Mouse (Mus musculus) T-cell, adult 2 months (primary cell): ENCODE data around the gene Prdx2.

ENCODE experiments used
- DNase-seq: peaks from one replicate; pipeline ENCODE4 v3.0.0; 2022; ENCODE audit warnings: low spot score

Prdx2 gene

DNA sequence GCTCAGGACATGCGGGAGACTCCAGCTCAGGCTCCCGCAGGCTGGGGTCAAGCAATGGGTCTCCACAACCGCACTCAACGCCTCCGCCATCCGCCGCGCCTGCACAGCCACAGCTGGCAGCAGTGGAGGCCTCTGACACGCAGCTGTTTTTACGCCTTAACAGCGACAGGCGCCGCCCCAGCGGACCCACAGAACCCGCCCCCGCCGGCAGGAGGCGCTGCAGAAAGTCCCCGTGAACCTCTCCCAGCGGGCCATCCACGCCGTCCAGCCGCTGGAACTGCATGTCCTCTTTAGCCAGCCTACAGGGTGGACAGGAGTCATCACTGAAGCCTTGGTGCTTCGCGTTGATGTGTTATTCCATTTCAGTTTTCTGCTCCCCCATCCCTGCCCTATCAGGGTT is 38.3 kb downstream of the Prdx2 start:
- DNase-seq: peak; percentile 41

DNA sequence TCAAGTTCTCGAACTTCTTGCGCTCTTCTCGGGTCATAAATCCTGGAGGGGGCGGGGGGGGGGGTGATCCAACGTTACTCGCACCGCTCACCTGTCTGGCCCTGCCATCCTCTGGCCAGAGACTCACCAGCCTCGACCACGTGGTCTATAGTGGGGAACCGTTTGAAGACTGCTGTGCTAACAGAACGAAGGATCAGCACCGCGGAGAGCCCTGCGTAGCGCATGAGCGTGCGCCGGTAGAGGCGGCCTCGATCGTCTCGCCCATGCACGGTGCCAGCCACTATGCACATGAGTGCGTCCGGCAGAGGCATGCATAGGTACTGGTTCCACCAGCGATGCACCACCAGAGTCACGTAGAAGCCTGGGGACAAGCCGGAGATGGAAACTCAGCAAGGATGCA is 41.9 kb downstream of the Prdx2 start:
- no peak for DNase-seq

DNA sequence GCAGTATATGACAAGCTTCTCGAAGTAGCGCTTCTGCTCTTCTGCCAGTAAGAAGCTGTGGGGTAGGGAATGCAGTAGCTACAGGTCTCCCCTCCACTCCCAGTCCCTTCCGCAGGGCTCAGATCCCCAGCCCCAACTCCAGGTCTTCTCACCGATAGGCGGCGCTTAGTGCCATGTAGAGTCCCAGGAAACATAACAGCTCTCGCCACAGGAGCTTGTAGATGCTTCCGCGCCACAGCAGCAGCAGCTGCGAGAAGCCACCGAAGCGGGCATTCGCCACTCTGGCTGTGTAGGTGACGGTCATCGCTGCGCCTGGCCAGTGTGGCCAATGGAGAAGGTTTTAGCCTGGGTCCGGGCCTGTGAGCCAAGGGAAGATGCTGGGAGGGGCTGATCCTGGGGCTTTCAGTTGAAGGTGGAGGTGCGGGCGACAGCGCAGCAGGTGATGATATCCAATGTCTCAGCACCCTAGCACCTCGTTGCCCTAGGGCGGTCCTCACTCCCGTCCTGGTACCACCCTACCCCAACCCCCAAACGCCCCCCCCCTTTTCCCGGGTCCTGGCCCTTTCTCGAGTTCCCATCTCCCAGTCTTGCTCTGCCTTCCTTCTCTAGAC is 43.9 kb downstream of the Prdx2 start:
- peak; percentile 81 for DNase-seq

DNA sequence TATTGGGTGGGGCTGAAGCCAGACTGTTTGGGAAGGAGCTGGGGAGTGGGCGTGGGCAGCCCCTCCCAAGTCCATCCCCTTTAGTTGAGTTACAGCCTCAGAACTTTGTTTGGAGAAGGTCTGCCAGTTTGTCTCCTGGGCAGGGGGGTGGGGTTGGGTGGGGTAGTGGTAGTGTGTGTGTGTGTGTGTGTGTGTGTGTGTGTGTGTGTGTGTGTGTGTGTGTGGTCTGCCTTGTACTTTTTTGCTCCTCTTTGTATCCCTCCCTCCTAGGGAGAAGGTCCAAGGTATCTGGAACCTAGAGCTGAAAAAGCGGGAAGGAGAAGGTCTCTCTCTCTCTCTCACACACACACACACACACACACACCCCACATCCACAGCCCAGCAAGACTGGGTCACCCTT is 45.0 kb downstream of the Prdx2 start, which contains the start of gene Best2:
Gene Best2, minus strand, starts transcription at position 101 of the 400 bp plus-strand sequence.
- DNase-seq: no peak

DNA sequence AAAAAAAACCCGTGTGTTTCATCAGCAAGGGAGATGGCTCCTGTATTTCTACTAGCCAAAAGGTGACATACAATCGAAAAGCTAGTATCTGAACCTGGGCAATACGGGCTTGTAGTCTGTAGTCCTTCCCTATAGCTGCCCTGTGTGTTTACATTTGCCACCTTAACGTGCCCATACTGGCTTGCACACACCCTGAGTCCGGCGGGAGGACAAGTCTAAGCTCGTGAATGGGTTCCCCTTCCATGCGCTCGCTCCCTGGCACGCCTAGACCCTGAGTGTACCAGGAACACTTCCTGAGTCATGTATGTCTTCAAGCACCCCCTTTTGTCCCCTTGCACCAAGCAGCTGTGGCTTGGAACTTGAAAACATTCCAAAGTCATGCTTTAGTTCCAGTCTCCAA is 47.3 kb downstream of the Prdx2 start:
- no peak for DNase-seq

DNA sequence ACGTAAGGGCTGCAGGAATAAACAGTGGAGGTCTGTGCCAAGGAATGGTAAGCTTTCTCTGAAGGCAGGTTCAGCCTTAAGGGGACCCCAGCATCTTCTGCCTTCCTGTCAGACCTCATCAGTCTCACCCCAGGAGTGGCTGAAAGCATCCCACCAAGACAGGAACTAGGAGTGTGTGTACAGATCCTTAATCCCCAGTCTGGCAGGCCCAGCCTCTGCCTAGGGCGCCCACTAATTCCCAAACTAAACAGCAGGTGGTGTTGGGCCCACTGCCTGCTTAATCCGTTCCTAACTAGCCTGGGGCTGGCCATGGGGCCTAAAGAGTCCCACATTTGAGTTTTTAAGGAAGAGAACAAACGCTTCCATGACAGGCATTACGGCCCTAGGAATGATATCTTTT is 47.8 kb downstream of the Prdx2 start:
- DNase-seq: no peak

DNA sequence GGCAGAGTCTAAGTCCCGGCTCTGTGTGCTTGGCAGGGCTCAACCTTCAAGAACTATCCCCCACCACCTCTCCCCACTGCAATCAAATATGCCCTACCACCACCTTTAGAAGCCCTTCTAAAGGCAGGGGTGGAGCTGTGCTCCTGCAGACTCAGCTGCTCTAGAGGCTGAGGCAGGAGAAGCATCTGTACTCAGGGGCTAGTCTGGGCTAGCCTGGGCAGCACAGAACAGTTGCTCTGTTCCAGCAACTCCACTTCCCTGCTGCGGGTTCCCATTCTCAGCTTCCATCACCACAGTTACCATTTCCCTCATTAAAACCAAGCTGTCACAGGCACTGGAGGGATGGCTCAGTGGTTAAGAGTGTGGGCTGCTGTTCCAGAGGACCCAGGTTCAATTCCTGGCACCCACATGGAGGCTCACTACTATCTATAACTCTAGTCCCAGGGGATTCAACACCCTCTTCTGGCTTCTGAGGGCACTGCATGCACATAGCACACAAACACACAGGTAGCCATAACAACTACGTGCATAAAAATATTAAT is 52.2 kb downstream of the Prdx2 start:
- no peak for DNase-seq

DNA sequence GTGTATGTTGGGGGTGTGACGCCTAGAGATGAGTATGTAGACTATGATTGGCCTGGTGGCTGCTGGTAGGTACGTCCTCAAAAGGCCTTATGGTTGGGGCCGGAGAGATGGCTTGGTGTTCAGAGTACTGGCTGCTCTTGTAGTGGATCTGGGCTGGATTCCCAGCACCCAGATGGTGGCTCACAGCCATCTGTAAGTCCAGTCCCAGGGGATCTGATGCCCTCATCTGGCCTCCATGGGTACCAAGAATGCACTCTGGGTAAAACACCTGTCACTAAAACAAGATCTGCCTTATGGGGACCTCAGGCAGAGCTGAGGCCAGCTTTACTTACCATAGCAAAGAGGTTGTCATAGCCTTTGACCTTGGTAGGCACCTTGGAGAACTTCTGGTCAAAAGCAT is 54.5 kb downstream of the Prdx2 start:
- no peak for DNase-seq
